Mouse (Mus musculus) urinary bladder, postnatal 14 days (tissue): ENCODE measurements at regions not wholly inside any gene's neighbourhood (a gene's known extent, or its start where the extent isn't known, plus 50 kb on each side); places are given as distances from the start of the nearest gene placed in this dataset.

Experiments used
- DNase-seq: peaks from one replicate; pipeline ENCODE4 v3.0.0; 2021; ENCODE audit warnings: low spot score

- DNase-seq: no peak
Measured at GRCm38 (mm10) chr9:32053886-32054615, 61.9 kb upstream of the Arhgap32 start.

- DNase-seq: no peak
Measured at GRCm38 (mm10) chr9:32057427-32058115, 58.4 kb upstream of the Arhgap32 start.

GRCm38 (mm10) chr9:32062740-32063139 lies 53.2 kb upstream of the Arhgap32 start:
- DNase-seq: no peak

- DNase-seq: no peak
Measured at GRCm38 (mm10) chr9:32063541-32063940, 52.4 kb upstream of the Arhgap32 start.

GRCm38 (mm10) chr9:32064007-32064550 lies 51.9 kb upstream of the Arhgap32 start:
- DNase-seq: no peak
